Mouse (Mus musculus) telencephalon, adult 2 months (tissue): ENCODE results near the gene Srcap.

ENCODE experiments used
- DNase-seq: peaks from one replicate; pipeline ENCODE4 v3.0.0-alpha.2; 2011; ENCODE audit warnings: low read depth, low spot score

The Srcap gene

GRCm38 (mm10) chr7:127573503-127574008 is 61.8 kb downstream of the Srcap start:
- DNase-seq, result no peak

- DNase-seq, result no peak
Measured at GRCm38 (mm10) chr7:127574115-127574514, 62.3 kb downstream of the Srcap start.

- DNase-seq, result no peak
Measured at GRCm38 (mm10) chr7:127583260-127583659, 71.5 kb downstream of the Srcap start.

- DNase-seq, result no peak
Measured at GRCm38 (mm10) chr7:127585031-127585430, 73.2 kb downstream of the Srcap start.

GRCm38 (mm10) chr7:127586149-127586548 is 74.4 kb downstream of the Srcap start:
- DNase-seq, result no peak

GRCm38 (mm10) chr7:127587196-127587595 is 75.4 kb downstream of the Srcap start:
- no peak for DNase-seq

GRCm38 (mm10) chr7:127588011-127588871 is 76.5 kb downstream of the Srcap start, which contains the start of the genes Ccdc189 and Rnf40:
TSS of gene Ccdc189 (minus strand) at chr7:127588595.
TSS of gene Rnf40 (plus strand) at chr7:127588767.
- peak; percentile 99 for DNase-seq

- no peak for DNase-seq
Measured at GRCm38 (mm10) chr7:127588901-127589300, 77.1 kb downstream of the Srcap start.

- no peak for DNase-seq
Measured at GRCm38 (mm10) chr7:127589637-127590036, 77.9 kb downstream of the Srcap start.

- DNase-seq, result no peak
Measured at GRCm38 (mm10) chr7:127591108-127591507, 79.3 kb downstream of the Srcap start.

GRCm38 (mm10) chr7:127592575-127592974 is 80.8 kb downstream of the Srcap start:
- DNase-seq, result no peak

GRCm38 (mm10) chr7:127596747-127597146 is 85.0 kb downstream of the Srcap start:
- no peak for DNase-seq

GRCm38 (mm10) chr7:127600612-127601011 is 88.8 kb downstream of the Srcap start:
- no peak for DNase-seq

- no peak for DNase-seq
Measured at GRCm38 (mm10) chr7:127601735-127602134, 90.0 kb downstream of the Srcap start.

GRCm38 (mm10) chr7:127602903-127603302 is 91.1 kb downstream of the Srcap start:
- DNase-seq, result no peak

- DNase-seq, result no peak
Measured at GRCm38 (mm10) chr7:127604256-127604655, 92.5 kb downstream of the Srcap start.

- no peak for DNase-seq
Measured at GRCm38 (mm10) chr7:127607150-127607549, 95.4 kb downstream of the Srcap start.
